Mouse (Mus musculus) lung, postnatal 0 days (tissue): Measurements from ENCODE around the gene Adgrg2.

Source experiments
- CTCF ChIP-seq: IDR thresholded peaks from 2 replicates; pipeline ENCODE4 v1.5.1; 2016; ENCODE audit warnings: antibody characterized with exemption, mild to moderate bottlenecking
- EP300 ChIP-seq: IDR thresholded peaks from 2 replicates; pipeline ENCODE4 v1.6.1; 2016; ENCODE audit warnings: antibody characterized with exemption, mild to moderate bottlenecking, control low read depth

DNA sequence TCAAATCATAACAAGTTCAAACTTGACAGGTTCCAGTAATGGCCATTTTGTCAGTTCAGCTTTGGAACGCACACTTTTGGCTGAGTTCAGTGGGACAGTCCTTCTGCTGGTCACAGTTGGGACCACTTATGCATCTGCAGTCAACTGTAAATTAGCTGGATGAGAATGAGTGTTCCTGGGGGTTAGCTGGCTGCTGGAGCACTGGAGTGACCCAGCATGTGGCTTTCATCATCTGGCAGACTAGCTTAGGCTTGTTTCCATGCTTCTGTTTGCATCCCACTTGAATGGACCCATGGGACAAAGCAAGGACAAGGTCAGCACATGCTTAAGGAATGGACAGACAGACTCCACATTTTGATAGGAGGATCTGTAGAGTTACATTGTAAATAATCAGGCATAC, 33.2 kb downstream of the Adgrg2 start:
- no peak for TF ChIP-seq CTCF
- TF ChIP-seq EP300 = no peak
